ENCODE assay signal across 14 mouse cellular contexts in the genomic region with DNA sequence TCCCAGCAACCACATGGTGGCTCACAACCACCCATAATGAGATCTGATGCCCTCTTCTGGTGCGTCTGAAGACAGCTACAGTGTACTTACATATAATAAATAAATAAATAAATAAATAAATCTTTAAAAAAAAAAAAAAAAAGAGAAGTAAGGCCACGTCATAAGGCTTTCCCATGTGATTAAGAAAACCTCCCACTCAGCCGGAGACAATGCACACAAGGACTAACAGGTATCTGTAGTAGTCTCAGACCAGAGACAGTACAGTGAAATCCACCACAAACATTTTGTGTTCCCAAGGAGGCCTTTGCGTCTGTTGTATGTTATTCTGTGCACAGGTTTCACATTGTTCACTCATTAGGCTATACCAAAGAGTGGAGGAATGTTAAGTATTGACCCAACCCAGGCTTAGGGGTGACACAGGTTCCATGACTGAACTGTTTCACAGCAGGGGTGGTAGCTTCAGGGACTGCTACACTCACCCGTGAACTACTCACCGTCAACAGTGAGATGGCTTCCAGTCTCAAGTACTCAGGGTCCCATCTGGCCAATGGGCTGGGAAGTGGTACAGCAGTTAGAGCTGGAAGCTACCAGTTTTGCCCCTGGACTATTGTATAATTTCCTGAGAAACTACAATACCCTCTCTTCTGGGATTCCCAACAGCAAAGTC.
"Had no signal": no experiment of that assay in that cellular context is flagged by ENCODE, and none has a peak within 500 bp of the region (broad histone marks: within the 10 kb centered on the region; RNA-seq: fewer than 3 reads in every experiment).

No protein-coding gene starts in this region.

- DNase-seq: kidney, adult 18-20 months; kidney, postnatal 10 days; kidney, postnatal 4 days; liver, embryonic 13.5 days; liver, postnatal 0 days; midbrain, embryonic 14.5 days; right cerebral cortex, postnatal 4 days; spleen, adult 18-20 months; thymus, postnatal 36 days had no signal

- H3K27ac ChIP-seq: layer of hippocampus, adult 2 months; limb, embryonic 10.5 days; liver, embryonic 13.5 days; midbrain, embryonic 10.5 days; neural tube, embryonic 12.5 days; stomach, embryonic 15.5 days had no signal

- H3K4me3 ChIP-seq: layer of hippocampus, adult 2 months; limb, embryonic 10.5 days; liver, embryonic 13.5 days; midbrain, embryonic 10.5 days; neural tube, embryonic 12.5 days; stomach, embryonic 15.5 days had no signal

- H3K9ac ChIP-seq: liver, embryonic 13.5 days; liver, postnatal 0 days; neural tube, embryonic 12.5 days; stomach, embryonic 15.5 days had no signal

- H3K27me3 ChIP-seq: liver, embryonic 13.5 days; neural tube, embryonic 12.5 days; stomach, embryonic 15.5 days had no signal

- ATAC-seq: liver, postnatal 0 days had no signal

- H3K9me3 ChIP-seq: limb, embryonic 10.5 days; liver, embryonic 13.5 days; midbrain, embryonic 10.5 days; neural tube, embryonic 12.5 days; stomach, embryonic 15.5 days had no signal

- H3K4me1 ChIP-seq: midbrain, embryonic 10.5 days; neural tube, embryonic 12.5 days had no signal

- H3K4me2 ChIP-seq: liver, embryonic 13.5 days; neural tube, embryonic 12.5 days; stomach, embryonic 15.5 days had no signal
